Mouse (Mus musculus) bone marrow macrophage, adult 2 months (primary cell): ENCODE measurements around the gene Actbl2. TPM values are rescaled to one million over a fixed set of nuclear protein-coding genes. Genes with fewer than 3 reads are reported as not detected.

Experiments used
- H3K27ac ChIP-seq: 2 replicates; pipeline ENCODE4 v1.5.1; 2012; ENCODE audit warnings: low read depth, low read length; ENCODE audit not compliant: insufficient read depth
- H3K4me1 ChIP-seq: 2 replicates; pipeline ENCODE4 v1.6.1; 2012; ENCODE audit warnings: low read length; ENCODE audit not compliant: control insufficient read depth, insufficient read depth
- H3K4me3 ChIP-seq: 2 replicates; pipeline ENCODE4 v1.5.1; 2012; ENCODE audit warnings: mild to moderate bottlenecking, low read length, moderate library complexity; ENCODE audit not compliant: insufficient read depth
- CTCF ChIP-seq: IDR thresholded peaks from 2 replicates; pipeline ENCODE4 v1.5.1; 2012; ENCODE audit warnings: low read depth, mild to moderate bottlenecking, low read length, moderate library complexity
- POLR2A ChIP-seq: IDR thresholded peaks from 2 replicates; pipeline ENCODE4 v1.6.1; 2012; ENCODE audit warnings: mild to moderate bottlenecking, low read depth, low read length, borderline replicate concordance
- polyA plus RNA-seq: library from polyadenylated mRNA; stranded (reverse); fragments of >200 nt; gene quantifications from 2 replicates; pipeline ENCODE4 v1.2.4, GENCODE M21; 2012; ENCODE audit not compliant: missing spikeins, insufficient read depth, insufficient read length

Actbl2 gene
- polyA plus RNA-seq, 1 experiment: not detected

DNA sequence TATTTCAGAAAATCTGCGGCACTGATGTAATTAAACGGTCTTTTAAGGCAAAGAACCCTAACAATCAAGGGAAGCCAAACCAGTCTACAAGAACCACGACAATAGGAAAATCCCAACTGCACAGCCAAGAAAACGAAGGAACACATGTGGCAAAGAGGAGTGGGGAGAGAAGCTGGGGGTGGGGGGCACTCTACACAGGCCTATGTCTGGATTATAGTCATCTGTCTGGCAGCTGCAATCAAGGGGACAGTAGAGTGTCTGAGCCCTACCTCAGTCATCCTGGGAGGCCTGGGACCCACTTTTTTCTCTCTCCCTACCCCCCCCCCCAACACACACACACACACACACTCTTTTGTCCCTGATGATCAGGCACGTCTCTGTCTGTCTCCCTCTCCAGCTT is 12.0 kb downstream of the Actbl2 start:
- Histone ChIP-seq H3K4me3 (no peak overlapping the region), H3K27ac (no peak overlapping the region), H3K4me1 (peaks cover 7% of the 10 kb centered on the region)
- TF ChIP-seq CTCF (no peak), POLR2A (no peak)

DNA sequence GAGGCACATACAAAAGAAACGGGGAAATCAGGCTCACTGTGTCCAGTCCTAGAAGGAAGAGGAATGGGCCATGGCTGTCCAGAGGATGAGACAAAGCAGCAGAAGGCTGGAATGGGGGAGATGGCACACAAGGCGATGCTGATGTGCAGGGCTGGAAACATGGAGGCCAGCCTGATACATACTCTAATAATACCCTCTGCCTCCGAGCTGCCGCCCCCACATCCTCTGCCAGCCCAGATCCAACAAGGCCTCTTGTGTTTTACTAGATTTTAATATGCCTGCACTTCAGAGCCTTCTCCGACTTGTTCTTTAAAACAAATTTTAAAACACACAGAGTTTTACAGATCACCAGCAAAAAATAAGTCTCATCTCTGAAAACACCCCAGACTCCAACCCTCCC is 14.2 kb downstream of the Actbl2 start:
- TF ChIP-seq CTCF (no peak), POLR2A (no peak)
- peaks cover 7% of the 10 kb centered on the region for H3K4me1 ChIP-seq

DNA sequence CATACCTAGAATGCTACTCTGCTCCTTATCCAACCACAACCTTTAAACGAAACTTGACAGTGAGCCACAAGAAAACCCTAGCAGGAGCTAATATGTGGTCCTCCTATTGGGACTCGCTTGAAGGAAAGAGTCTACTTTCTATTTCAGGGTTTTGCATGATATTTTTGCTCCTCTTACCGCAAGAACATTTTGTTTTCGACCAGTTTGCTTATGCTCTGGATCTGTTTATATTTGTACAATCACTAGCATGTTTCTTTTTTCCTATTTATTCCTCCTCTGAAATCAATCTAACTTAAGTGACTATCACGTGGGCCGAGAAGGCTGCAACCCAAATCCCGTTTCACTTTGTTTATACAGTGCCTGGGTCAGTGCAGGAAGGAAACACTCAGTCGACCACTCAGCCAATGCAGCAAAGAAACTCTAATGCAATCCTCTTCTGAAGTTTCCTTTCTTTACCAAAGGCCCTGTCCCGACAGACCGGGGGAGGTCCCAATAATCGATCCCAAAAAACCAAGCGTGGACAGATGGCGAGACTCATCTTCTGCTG is 15.0 kb downstream of the Actbl2 start:
- Histone ChIP-seq H3K27ac (no peak overlapping the region), H3K4me1 (peaks cover 7% of the 10 kb centered on the region), H3K4me3 (no peak overlapping the region)
- TF ChIP-seq CTCF (no peak), POLR2A (no peak)

More for the DNA sequence above, 14.2 kb downstream of the Actbl2 start:
- H3K27ac ChIP-seq: no peak overlapping the region
- no peak overlapping the region for H3K4me3 ChIP-seq

DNA sequence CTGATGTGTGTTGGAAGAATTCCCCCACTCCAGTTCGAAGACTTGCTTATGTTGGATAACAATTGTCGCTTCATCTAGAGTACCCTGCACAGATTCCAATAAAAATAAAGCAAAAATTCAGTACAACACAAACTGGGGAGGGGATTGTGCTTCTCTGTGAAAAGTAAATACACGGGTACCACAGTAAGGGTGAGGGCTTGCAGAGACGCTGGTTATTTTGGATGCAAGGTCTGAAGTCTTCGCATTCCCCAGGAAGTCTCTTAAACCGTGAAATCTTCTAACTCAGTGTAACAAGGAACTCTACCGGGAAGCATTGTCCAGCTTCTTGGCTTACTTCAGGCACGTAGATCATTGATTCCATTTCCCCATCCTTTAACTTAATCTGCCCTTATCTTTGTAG is 17.1 kb downstream of the Actbl2 start:
- no peak overlapping the region for H3K27ac ChIP-seq
- no peak overlapping the region for H3K4me3 ChIP-seq
- TF ChIP-seq CTCF (no peak), POLR2A (no peak)
- no peaks in the 10 kb centered on the region for H3K4me1 ChIP-seq

DNA sequence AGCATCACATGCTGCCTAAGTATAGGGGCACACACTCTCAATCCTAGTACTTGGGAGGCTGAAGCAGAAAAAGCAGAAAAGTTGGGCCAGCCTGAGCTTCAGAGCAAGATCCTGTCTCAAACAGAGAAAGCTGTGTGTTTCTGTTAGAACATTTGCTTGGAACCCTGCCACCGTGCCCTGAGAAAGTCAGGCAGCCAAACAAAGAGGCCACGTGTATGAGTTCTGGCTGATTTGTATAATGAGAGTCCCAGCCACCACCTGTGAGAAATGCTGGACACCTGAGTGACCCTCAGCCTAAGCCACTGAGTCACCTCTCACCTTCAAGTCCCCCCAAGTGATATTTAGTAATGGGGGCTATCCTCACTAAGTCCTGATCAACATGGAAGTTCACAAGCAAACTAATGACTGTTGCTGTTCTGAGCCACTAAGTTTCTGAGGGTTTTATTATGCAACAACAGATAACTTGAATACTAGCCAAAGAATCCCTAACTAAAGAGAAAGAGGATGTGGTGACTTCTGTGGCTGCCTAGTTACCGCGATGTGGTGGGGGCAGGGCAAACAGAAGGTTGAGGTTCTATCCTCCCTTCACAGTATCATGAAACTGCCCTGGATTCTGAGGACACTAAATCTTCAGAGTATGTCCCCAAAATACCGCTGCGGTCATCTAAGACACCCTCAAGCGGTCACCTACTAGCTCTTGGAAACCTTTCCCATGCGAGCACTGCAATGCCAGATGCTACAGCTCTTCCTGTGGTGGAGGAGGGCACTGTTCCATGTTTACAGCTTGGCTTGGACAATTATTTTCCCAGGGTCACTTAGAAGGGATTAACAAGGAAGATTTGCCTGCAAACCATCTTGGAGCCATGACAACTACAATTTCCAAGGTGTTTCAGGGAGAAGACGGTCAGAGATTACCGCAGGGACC is 31.9 kb downstream of the Actbl2 start:
- no peak overlapping the region for H3K4me3 ChIP-seq
- TF ChIP-seq POLR2A (no peak), CTCF (no peak)
- no peak overlapping the region for H3K27ac ChIP-seq
- peaks cover 8% of the 10 kb centered on the region for H3K4me1 ChIP-seq

DNA sequence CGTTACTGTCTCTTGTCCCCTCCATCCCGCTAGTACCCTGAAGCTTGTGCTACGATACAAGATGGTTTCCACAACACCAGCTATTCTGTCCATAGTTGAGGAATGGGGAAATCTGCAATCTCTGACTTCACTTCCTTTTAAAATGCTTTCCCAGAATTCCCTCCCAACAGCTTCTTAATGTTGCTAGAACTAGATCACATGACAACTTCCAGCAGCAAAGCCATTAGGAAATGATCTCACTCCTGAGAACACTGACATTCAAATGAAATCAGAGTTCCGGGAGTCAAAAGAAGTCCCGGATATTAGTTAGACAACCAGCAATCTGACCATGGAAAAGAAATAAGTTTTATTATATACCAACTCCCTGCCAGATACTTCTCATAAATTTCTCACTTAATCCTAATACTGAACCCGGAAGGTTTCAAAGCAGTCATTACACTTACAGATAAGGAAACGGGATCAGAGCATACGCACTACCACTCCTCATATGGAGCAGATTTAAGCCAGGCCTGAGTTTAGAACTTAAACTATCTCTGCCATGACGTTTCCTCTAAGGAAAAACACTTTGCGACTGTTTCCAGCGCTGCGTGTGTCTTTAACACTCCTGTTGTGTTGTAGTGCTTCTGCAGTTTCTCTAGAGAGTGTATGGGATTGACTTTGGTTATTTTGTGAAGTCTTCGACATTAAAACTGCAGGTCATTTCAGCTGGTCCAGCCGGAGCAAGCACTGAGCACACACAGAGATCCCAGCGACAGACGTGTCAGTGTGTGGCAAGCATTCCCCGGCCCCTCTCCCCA is 36.5 kb downstream of the Actbl2 start:
- H3K27ac ChIP-seq: no peak overlapping the region
- peaks cover 6% of the 10 kb centered on the region for H3K4me1 ChIP-seq
- H3K4me3 ChIP-seq: no peak overlapping the region
- TF ChIP-seq POLR2A (no peak), CTCF (no peak)

DNA sequence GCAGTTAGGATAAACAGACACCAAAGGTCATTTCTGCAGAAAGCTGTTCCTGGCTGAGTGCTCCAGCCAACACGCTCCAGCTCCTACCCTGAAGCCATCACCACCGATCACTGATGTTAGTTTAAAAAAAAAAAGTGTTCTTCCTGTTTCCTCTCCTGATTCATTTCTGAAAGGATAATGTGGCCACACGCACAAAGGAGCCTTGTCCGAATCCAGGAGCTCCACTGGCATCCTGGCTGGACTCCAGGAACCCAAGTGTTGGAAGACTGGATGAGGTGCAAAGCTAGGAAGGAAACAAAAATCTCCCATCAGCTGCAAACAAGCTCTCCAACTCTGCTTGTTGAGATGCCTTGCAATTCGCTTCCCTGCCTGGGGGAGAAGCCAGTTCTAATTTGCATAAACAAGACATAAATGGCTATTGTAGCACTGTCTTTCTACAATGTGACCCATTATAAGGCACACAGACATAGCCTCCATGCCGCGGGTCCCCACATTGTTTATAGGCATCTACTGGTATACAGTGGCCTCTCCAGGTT is 37.2 kb downstream of the Actbl2 start:
- TF ChIP-seq CTCF (no peak), POLR2A (no peak)
- Histone ChIP-seq H3K4me3 (no peak overlapping the region), H3K4me1 (peaks cover 2% of the 10 kb centered on the region), H3K27ac (no peak overlapping the region)

DNA sequence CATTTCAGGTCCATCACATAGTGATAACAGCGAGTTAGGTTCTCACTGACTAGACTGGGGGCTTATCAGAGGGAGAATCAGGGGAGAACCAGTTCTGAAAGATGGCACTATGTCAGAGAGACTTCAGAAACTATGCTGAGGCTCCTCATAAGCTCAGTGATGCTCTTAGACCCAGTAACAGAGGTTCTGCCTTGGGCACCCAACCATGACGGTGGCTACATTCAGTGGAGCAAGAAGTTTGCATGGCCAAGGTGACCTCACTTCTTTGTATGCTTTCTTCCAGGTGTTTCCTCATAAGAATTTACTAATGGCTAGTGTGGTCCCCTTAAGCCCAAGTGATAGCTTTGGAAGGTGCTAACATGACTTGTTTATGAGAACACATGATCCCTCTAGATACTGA is 38.7 kb downstream of the Actbl2 start:
- Histone ChIP-seq H3K4me1 (no peaks in the 10 kb centered on the region), H3K4me3 (no peak overlapping the region), H3K27ac (no peak overlapping the region)
- TF ChIP-seq POLR2A: no peak
- TF ChIP-seq CTCF: no peak

DNA sequence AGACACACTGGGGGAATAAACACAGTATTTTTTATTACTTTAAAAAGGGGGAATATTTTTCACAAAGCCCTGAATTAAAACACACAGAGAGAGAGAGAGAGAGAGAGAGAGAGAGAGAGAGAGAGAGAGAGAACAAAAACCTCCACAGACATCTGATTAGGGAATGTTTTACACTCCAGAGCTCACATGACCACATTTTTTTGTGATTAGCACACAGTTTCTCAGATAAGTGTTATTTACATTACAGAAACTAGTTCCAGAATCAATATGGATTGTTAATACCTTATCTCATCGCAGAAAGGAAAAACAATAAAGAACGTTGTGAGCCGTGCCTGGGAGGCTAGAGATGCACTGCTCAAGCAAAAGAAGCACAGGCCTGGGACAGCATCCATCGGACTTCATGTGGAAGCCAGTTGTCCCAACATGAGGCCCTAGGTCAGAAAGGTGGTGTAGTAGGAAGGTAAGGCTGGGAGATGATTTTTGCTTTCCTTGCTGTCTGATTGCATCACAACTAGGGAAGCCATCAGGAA is 40.2 kb downstream of the Actbl2 start:
- no peak overlapping the region for H3K4me3 ChIP-seq
- H3K27ac ChIP-seq: no peak overlapping the region
- TF ChIP-seq CTCF: no peak
- no peak for TF ChIP-seq POLR2A
- H3K4me1 ChIP-seq: no peaks in the 10 kb centered on the region
